Mouse (Mus musculus) left cerebral cortex, postnatal 14 days (tissue): ENCODE data around the gene Nudt3. TPM values are rescaled to one million over a fixed set of nuclear protein-coding genes. Genes with fewer than 3 reads are reported as not detected.

ENCODE experiments used
- DNase-seq, 2 experiments: peaks; one replicate each; pipeline ENCODE4 v3.0.0; 2021 to 2022; ENCODE audit warnings: low spot score in 2 of 2, mixed read lengths in 1 of 2
- intact Hi-C: fragments of 180-260 bp; cut with DNase I; formaldehyde crosslinking; loops from one replicate; pipeline ENCODE4 v1.15.1; 2025
- total RNA-seq, 2 experiments: library from RNA; stranded (reverse); gene quantifications; 2 replicates each; pipeline ENCODE4 v1.2.3; 2021

Gene Nudt3
- total RNA-seq, 2 experiments from 2014 or later = 514 to 519 TPM

- intact Hi-C loops = no loop called here
- DNase-seq = peak; percentile 82 to 88
Observed at GRCm38 (mm10) chr17:27556315-27557011, 66.8 kb downstream of the Nudt3 start, which contains the start of gene Hmga1. TSS of gene Hmga1 (plus strand) at chr17:27556497.

GRCm38 (mm10) chr17:27555512-27556172 is 67.7 kb downstream of the Nudt3 start:
- peak in 1 of 2 experiments; percentile 67 for DNase-seq
- intact Hi-C loops = no loop called here

GRCm38 (mm10) chr17:27555075-27555511 is 68.2 kb downstream of the Nudt3 start:
- no peak for DNase-seq
- intact Hi-C loops = no loop called here

- intact Hi-C loops = no loop called here
- no peak for DNase-seq
Observed at GRCm38 (mm10) chr17:27554062-27554960, 69.0 kb downstream of the Nudt3 start.

GRCm38 (mm10) chr17:27552215-27553201 is 70.8 kb downstream of the Nudt3 start:
- intact Hi-C loops = no loop called here
- no peak for DNase-seq

- intact Hi-C loops = no loop called here
Observed at GRCm38 (mm10) chr17:27551393-27551940, 71.8 kb downstream of the Nudt3 start.

GRCm38 (mm10) chr17:27549234-27549633 is 74.1 kb downstream of the Nudt3 start:
- intact Hi-C loops = no loop called here
- no peak for DNase-seq

More at GRCm38 (mm10) chr17:27551393-27551940, 71.8 kb downstream of the Nudt3 start:
- DNase-seq = no peak

- DNase-seq = no peak
Observed at GRCm38 (mm10) chr17:27547253-27547868, 75.9 kb downstream of the Nudt3 start.

GRCm38 (mm10) chr17:27546574-27547085 is 76.7 kb downstream of the Nudt3 start:
- intact Hi-C loops = no loop called here
- DNase-seq = no peak

More at GRCm38 (mm10) chr17:27547253-27547868, 75.9 kb downstream of the Nudt3 start:
- intact Hi-C loops = no loop called here

GRCm38 (mm10) chr17:27545991-27546390 is 77.3 kb downstream of the Nudt3 start:
- DNase-seq = no peak
- intact Hi-C loops = no loop called here

GRCm38 (mm10) chr17:27544551-27544950 is 78.7 kb downstream of the Nudt3 start:
- intact Hi-C loops = no loop called here
- peak; percentile 62 to 69 for DNase-seq

- DNase-seq = no peak
- intact Hi-C loops = no loop called here
Observed at GRCm38 (mm10) chr17:27541984-27542383, 81.3 kb downstream of the Nudt3 start.

- intact Hi-C loops = no loop called here
- DNase-seq = no peak
Observed at GRCm38 (mm10) chr17:27541261-27541660, 82.0 kb downstream of the Nudt3 start.

- DNase-seq = peak; percentile 84 to 93
- intact Hi-C loops = loop anchor here (2.0 kb wide), 1 partner anchor 228 kb away; no protein-coding TSS in a partner anchor
Observed at GRCm38 (mm10) chr17:27534718-27535117, 88.6 kb downstream of the Nudt3 start.

GRCm38 (mm10) chr17:27533354-27533753 is 89.9 kb downstream of the Nudt3 start:
- intact Hi-C loops = no loop called here
- DNase-seq = no peak

- DNase-seq = no peak
- intact Hi-C loops = no loop called here
Observed at GRCm38 (mm10) chr17:27532095-27532494, 91.2 kb downstream of the Nudt3 start.
